Mouse (Mus musculus) midbrain, embryonic 12.5 days (tissue): ENCODE measurements at regions not wholly inside any gene's neighbourhood (a gene's known extent, or its start where the extent isn't known, plus 50 kb on each side); places are given as distances from the start of the nearest gene placed in this dataset.
A peak's percentile ranks its signal among the peaks of the same experiment; 100 is the strongest.

Experiments used
- ATAC-seq: fragments of 200-750 bp; cut with Nextera tagmentation; 2 replicates; pipeline ENCODE4 v1.8.0; 2017; ENCODE audit warnings: low read depth, moderate TSS enrichment, moderate library complexity; ENCODE audit not compliant: low FRiP score
- H3K27ac ChIP-seq: fragments of 300-500 bp; sonication (generic); replicated peaks from 2 replicates; pipeline ENCODE4 v1.5.1; 2016; ENCODE audit warnings: mild to moderate bottlenecking
- H3K27me3 ChIP-seq: fragments of 300-500 bp; sonication (generic); 2 replicates; pipeline ENCODE4 v1.6.1; 2016; ENCODE audit warnings: mild to moderate bottlenecking
- H3K36me3 ChIP-seq: fragments of 300-500 bp; sonication (generic); 2 replicates; pipeline ENCODE4 v1.6.1; 2016
- H3K4me1 ChIP-seq: fragments of 300-500 bp; sonication (generic); 2 replicates; pipeline ENCODE4 v1.6.1; 2016
- H3K4me2 ChIP-seq: fragments of 300-500 bp; sonication (generic); replicated peaks from 2 replicates; pipeline ENCODE4 v1.6.1; 2016; ENCODE audit warnings: mild to moderate bottlenecking, moderate library complexity
- H3K4me3 ChIP-seq: fragments of 300-500 bp; sonication (generic); 2 replicates; pipeline ENCODE4 v1.5.1; 2016; ENCODE audit warnings: mild to moderate bottlenecking
- H3K9ac ChIP-seq: fragments of 300-500 bp; sonication (generic); replicated peaks from 2 replicates; pipeline ENCODE4 v1.6.1; 2016; ENCODE audit warnings: mild to moderate bottlenecking, moderate library complexity
- H3K9me3 ChIP-seq: fragments of 300-500 bp; sonication (generic); 2 replicates; pipeline ENCODE4 v1.6.1; 2016; ENCODE audit warnings: mild to moderate bottlenecking
- WGBS: fragments of 180-500 bp; shearing (Covaris S2); methylation state at CpG from one replicate; pipeline ENCODE4 v1.1.7; 2016; 5-methylcytosine and 5-hydroxymethylcytosine counted together

GRCm38 (mm10) chr3:20590143-20590542 is 223.2 kb upstream of the Agtr1b start:
- no peaks in the 10 kb centered on the region for H3K9me3 ChIP-seq
- no peaks in the 10 kb centered on the region for H3K27me3 ChIP-seq
- H3K36me3 ChIP-seq = no peaks in the 10 kb centered on the region
- no peak for ATAC-seq
- 51% methylated on average over 2 of the region's 2 CpGs for WGBS
- H3K4me3 ChIP-seq = no peak overlapping the region
- H3K9ac ChIP-seq = no peak overlapping the region
- no peak overlapping the region for H3K4me2 ChIP-seq
- H3K27ac ChIP-seq = no peak overlapping the region
- no peaks in the 10 kb centered on the region for H3K4me1 ChIP-seq

GRCm38 (mm10) chr3:20551563-20551962 is 184.6 kb upstream of the Agtr1b start:
- H3K9ac ChIP-seq = no peak overlapping the region
- H3K4me3 ChIP-seq = no peak overlapping the region
- H3K27ac ChIP-seq = no peak overlapping the region
- no peaks in the 10 kb centered on the region for H3K36me3 ChIP-seq
- ATAC-seq = no peak
- no peaks in the 10 kb centered on the region for H3K27me3 ChIP-seq
- H3K4me1 ChIP-seq = no peaks in the 10 kb centered on the region
- no peaks in the 10 kb centered on the region for H3K9me3 ChIP-seq
- WGBS = 39% methylated on average over 2 of the region's 2 CpGs
- no peak overlapping the region for H3K4me2 ChIP-seq

- Histone ChIP-seq H3K4me2 (no peak overlapping the region), H3K36me3 (no peaks in the 10 kb centered on the region), H3K4me3 (no peak overlapping the region), H3K27me3 (no peaks in the 10 kb centered on the region), H3K4me1 (no peaks in the 10 kb centered on the region), H3K9me3 (no peaks in the 10 kb centered on the region), H3K9ac (no peak overlapping the region), H3K27ac (no peak overlapping the region)
- no peak for ATAC-seq
- 67% methylated on average over 7 of the region's 7 CpGs for WGBS
Measured at GRCm38 (mm10) chr3:20543991-20544390, 177.0 kb upstream of the Agtr1b start.

- Histone ChIP-seq H3K4me1 (no peaks in the 10 kb centered on the region), H3K9me3 (0 out of 2 replicates have a peak, but pooled peaks cover under 1% of the 10 kb centered on the region)
- 92% methylated on average over 4 of the region's 4 CpGs for WGBS
Measured at GRCm38 (mm10) chr3:20538492-20539004, 171.6 kb upstream of the Agtr1b start.

GRCm38 (mm10) chr3:20520738-20521137 is 153.8 kb upstream of the Agtr1b start:
- Histone ChIP-seq H3K4me1 (no peaks in the 10 kb centered on the region), H3K4me3 (no peak overlapping the region), H3K27me3 (no peaks in the 10 kb centered on the region), H3K9ac (no peak overlapping the region), H3K9me3 (no peaks in the 10 kb centered on the region), H3K27ac (no peak overlapping the region), H3K36me3 (no peaks in the 10 kb centered on the region), H3K4me2 (no peak overlapping the region)
- 66% methylated on average over 6 of the region's 6 CpGs for WGBS
- 0 out of 2 replicates have a peak, but pooled peaks have one; percentile 44 for ATAC-seq

More at GRCm38 (mm10) chr3:20538492-20539004, 171.6 kb upstream of the Agtr1b start:
- no peak for ATAC-seq
- no peak overlapping the region for H3K27ac ChIP-seq
- H3K27me3 ChIP-seq = no peaks in the 10 kb centered on the region
- H3K4me3 ChIP-seq = no peak overlapping the region
- no peak overlapping the region for H3K4me2 ChIP-seq
- no peaks in the 10 kb centered on the region for H3K36me3 ChIP-seq
- no peak overlapping the region for H3K9ac ChIP-seq

- Histone ChIP-seq H3K9me3 (no peaks in the 10 kb centered on the region), H3K36me3 (no peaks in the 10 kb centered on the region), H3K4me2 (no peak overlapping the region), H3K4me3 (no peak overlapping the region), H3K4me1 (no peaks in the 10 kb centered on the region), H3K27me3 (no peaks in the 10 kb centered on the region), H3K27ac (no peak overlapping the region), H3K9ac (no peak overlapping the region)
- 0% methylated on average over 2 of the region's 2 CpGs for WGBS
- peak; percentile 87 for ATAC-seq
Measured at GRCm38 (mm10) chr3:20509192-20509591, 142.2 kb upstream of the Agtr1b start.

- Histone ChIP-seq H3K4me2 (no peak overlapping the region), H3K9me3 (no peaks in the 10 kb centered on the region), H3K9ac (no peak overlapping the region), H3K4me1 (no peaks in the 10 kb centered on the region), H3K27me3 (no peaks in the 10 kb centered on the region), H3K4me3 (no peak overlapping the region), H3K36me3 (no peaks in the 10 kb centered on the region), H3K27ac (no peak overlapping the region)
- WGBS = 91% methylated on average over 5 of the region's 5 CpGs
- ATAC-seq = no peak
Measured at GRCm38 (mm10) chr3:20505546-20505945, 138.6 kb upstream of the Agtr1b start.
